Mouse (Mus musculus) duodenum, adult 2 months (tissue): ENCODE measurements around the gene Tes3-ps. TPM values are rescaled to one million over a fixed set of nuclear protein-coding genes. Genes with fewer than 3 reads are reported as not detected.

Source experiments
- polyA plus RNA-seq: library from polyadenylated mRNA; depleted of rRNA; stranded (reverse); fragments of >200 nt; gene quantifications from 2 replicates; pipeline ENCODE4 v1.2.3, GENCODE M21; 2012; ENCODE audit warnings: low replicate concordance; rRNA removed

The Tes3-ps gene
- not detected in 2 replicates for polyA plus RNA-seq

DNA sequence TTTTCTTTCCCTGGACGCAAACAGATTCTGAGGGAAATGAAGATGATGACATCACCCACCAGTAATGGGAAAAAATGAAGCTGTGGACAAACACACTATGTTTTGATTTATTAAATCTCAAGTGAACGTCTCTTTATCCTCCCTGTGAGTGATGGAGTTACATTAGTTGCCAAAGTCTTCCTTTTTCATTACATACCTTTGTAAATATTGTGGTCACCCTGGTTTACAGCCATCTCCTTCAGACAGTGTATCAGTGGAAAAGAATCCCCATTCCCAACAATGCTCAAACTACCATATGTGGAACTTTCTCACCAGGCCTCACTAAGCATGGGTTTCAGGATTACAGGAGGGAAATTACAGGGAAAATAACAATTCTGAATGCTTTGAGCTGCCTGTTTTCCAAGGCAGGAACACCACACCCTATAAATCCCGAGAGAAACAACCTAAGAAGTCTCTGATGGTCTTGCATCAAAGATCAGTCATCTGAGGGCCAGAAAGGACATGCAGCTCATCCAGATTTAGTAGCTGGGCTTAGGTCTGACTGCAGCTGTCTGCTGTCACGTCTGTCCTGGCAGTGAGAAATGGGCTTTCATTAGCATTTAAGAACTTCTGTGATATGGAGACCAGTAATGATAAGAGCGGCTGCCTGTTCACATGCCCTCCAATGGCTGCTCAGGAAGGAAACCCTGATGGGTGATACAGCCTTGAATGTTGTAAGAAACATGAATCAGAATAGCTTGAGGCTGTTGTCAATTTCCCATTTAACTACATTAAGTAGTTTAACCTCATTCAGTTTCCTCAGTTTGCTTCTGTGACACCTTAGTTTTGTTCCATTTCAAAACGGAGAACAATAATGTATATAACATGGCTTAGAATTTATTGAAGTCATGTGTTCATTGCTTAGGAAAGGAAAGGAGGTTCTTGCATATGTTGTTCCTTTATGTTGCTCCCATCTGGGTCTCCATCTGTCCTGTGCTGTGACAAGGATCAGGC is at the start of gene Tes3-ps:
Gene Tes3-ps, plus strand, starts transcription at position 943 of the 993 bp plus-strand sequence.

DNA sequence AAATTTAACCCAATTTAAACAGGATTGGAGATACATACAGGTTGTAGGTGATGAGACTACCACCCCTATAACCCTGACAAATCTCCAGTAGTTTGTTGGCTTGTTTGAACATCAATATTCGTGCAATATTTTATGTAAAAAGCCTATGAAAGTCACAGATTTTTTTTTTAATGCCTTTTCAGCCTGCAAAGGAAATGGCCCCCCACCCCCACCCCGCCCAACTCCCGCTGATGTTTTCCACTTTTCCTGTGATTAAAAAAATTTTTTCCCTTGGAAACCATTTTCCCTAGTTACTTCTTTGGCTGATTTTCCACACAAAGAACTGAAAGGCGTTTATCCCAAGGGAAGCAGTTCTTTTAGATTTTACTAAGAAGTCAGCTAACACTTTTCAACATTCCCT is 11.4 kb downstream of the Tes3-ps start, which contains the start of gene Ecm2:
Gene Ecm2, plus strand, starts transcription at position 301 of the 400 bp plus-strand sequence.

DNA sequence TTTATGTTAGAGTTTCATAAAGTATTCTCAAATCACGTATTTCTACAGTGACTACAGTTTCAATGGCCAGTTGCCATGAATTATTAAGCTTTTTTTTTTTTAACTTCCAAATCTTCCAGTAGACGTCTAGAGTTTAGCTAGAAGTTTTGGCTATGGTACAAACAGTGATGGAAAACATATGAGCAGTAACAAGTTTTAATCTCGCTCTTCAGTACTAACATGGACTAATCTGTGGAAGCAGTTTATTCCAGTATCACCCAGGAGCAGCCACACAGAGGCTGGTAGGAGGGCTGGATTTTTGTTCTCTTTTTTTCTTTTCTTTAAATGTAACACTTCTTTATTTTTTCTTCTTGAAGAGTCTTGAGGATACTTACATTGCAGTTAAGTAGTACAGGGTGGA is 51.2 kb downstream of the Tes3-ps start, which contains the start of gene Aspn:
Gene Aspn, plus strand, starts transcription at position 165 of the 400 bp plus-strand sequence.

Other genes starting within 250 kb of the Tes3-ps start
- gene Susd3, start 244.6 kb upstream of the Tes3-ps start, polyA plus RNA-seq: 3.3 and 4.8 TPM in 2 replicates
- gene Fgd3, start 173.0 kb upstream of the Tes3-ps start, polyA plus RNA-seq: 0.79 and 1.2 TPM in 2 replicates
- 5.3 and 7.6 TPM in 2 replicates for gene Bicd2, start 151.7 kb upstream of the Tes3-ps start, polyA plus RNA-seq
- 2.2 and 5.4 TPM in 2 replicates for gene Ippk, start 72.1 kb upstream of the Tes3-ps start, polyA plus RNA-seq
- gene Ecm2, start 11.5 kb downstream of the Tes3-ps start, polyA plus RNA-seq: 0.08 and 0.16 TPM in 2 replicates
- 0.11 and 0.15 TPM in 2 replicates for gene Aspn, start 51.1 kb downstream of the Tes3-ps start, polyA plus RNA-seq
- not detected in 2 replicates for gene Omd, start 89.1 kb downstream of the Tes3-ps start, polyA plus RNA-seq
- 0.30 and 0.92 TPM in 2 replicates for gene Ogn, start 114.7 kb downstream of the Tes3-ps start, polyA plus RNA-seq
- gene Cenpp, start 159.5 kb downstream of the Tes3-ps start, polyA plus RNA-seq: 0.16 and 0.38 TPM in 2 replicates
- 0.05 and 0.07 TPM in 2 replicates for gene Nol8, start 159.8 kb downstream of the Tes3-ps start, polyA plus RNA-seq
- gene Iars, start 188.8 kb downstream of the Tes3-ps start, polyA plus RNA-seq: 4.0 and 5.6 TPM in 2 replicates